Mouse (Mus musculus): ENCODE measurements around the gene Gm49601. TPM values are rescaled to one million over a fixed set of nuclear protein-coding genes. Genes with fewer than 3 reads are reported as not detected.

Gene Gm49601
- total and polyA plus RNA-seq, 2 experiments from 2014 or later: 3.4 to 14.2 TPM

GRCm38 (mm10) chr16:18642291-18642690 lies 16.1 kb upstream of the Gm49601 start:
- ATAC-seq (ENCODE audit: low FRiP score): no peak

GRCm38 (mm10) chr16:18639382-18639929 lies 13.2 kb upstream of the Gm49601 start:
- DNase-seq (ENCODE audit: low spot score): no peak
- 95% methylated on average over 1 of the region's 1 CpGs for WGBS
- ATAC-seq (ENCODE audit: low FRiP score): no peak
- Histone ChIP-seq H3K9ac (replicated peaks; ENCODE audit: low read length, poor library complexity, severe bottlenecking) (no peak overlapping the region), H3K4me1 (ENCODE audit: insufficient read depth, low read length) (no peaks in the 10 kb centered on the region), H3K4me2 (ENCODE audit: low read depth, low read length, poor library complexity, severe bottlenecking) (no peak overlapping the region), H3K4me3 (ENCODE audit: low read depth, low read length) (no peak overlapping the region), H3K9me3 (ENCODE audit: low read length) (no peaks in the 10 kb centered on the region), H3K36me3 (ENCODE audit: insufficient read depth, low read length) (no peaks in the 10 kb centered on the region), H3K27me3 (ENCODE audit: insufficient read depth, low read length) (no peaks in the 10 kb centered on the region), H3K27ac (ENCODE audit: low read depth, low read length) (no peak overlapping the region)
- no peak for TF ChIP-seq CTCF (IDR thresholded peaks at IDR 0.05)

More at GRCm38 (mm10) chr16:18642291-18642690, 16.1 kb upstream of the Gm49601 start:
- DNase-seq (ENCODE audit: low spot score): no peak
- Histone ChIP-seq H3K4me3 (ENCODE audit: low read depth, low read length) (no peak overlapping the region), H3K4me2 (ENCODE audit: low read depth, low read length, poor library complexity, severe bottlenecking) (no peak overlapping the region), H3K9ac (replicated peaks; ENCODE audit: low read length, poor library complexity, severe bottlenecking) (no peak overlapping the region), H3K36me3 (ENCODE audit: insufficient read depth, low read length) (no peaks in the 10 kb centered on the region), H3K9me3 (ENCODE audit: low read length) (no peaks in the 10 kb centered on the region), H3K4me1 (ENCODE audit: insufficient read depth, low read length) (no peaks in the 10 kb centered on the region), H3K27ac (ENCODE audit: low read depth, low read length) (no peak overlapping the region), H3K27me3 (ENCODE audit: insufficient read depth, low read length) (no peaks in the 10 kb centered on the region)
- TF ChIP-seq CTCF (IDR thresholded peaks at IDR 0.05): no peak
- WGBS: 52% methylated on average over 7 of the region's 7 CpGs

- Histone ChIP-seq H3K4me1 (ENCODE audit: insufficient read depth, low read length) (no peaks in the 10 kb centered on the region), H3K4me3 (ENCODE audit: low read depth, low read length) (no peak overlapping the region), H3K27me3 (ENCODE audit: insufficient read depth, low read length) (no peaks in the 10 kb centered on the region), H3K36me3 (ENCODE audit: insufficient read depth, low read length) (no peaks in the 10 kb centered on the region), H3K4me2 (ENCODE audit: low read depth, low read length, poor library complexity, severe bottlenecking) (no peak overlapping the region), H3K9ac (replicated peaks; ENCODE audit: low read length, poor library complexity, severe bottlenecking) (no peak overlapping the region), H3K27ac (ENCODE audit: low read depth, low read length) (no peak overlapping the region), H3K9me3 (ENCODE audit: low read length) (no peaks in the 10 kb centered on the region)
- no peak for DNase-seq (ENCODE audit: low spot score)
- 57% methylated on average over 2 of the region's 2 CpGs for WGBS
- ATAC-seq (ENCODE audit: low FRiP score): no peak
- TF ChIP-seq CTCF (IDR thresholded peaks at IDR 0.05): no peak
Measured at GRCm38 (mm10) chr16:18638396-18638795, 12.2 kb upstream of the Gm49601 start.

- ATAC-seq (ENCODE audit: low FRiP score): no peak
- Histone ChIP-seq H3K27ac (ENCODE audit: low read depth, low read length) (no peak overlapping the region), H3K27me3 (ENCODE audit: insufficient read depth, low read length) (no peaks in the 10 kb centered on the region), H3K4me1 (ENCODE audit: insufficient read depth, low read length) (no peaks in the 10 kb centered on the region), H3K4me2 (ENCODE audit: low read depth, low read length, poor library complexity, severe bottlenecking) (no peak overlapping the region), H3K9ac (replicated peaks; ENCODE audit: low read length, poor library complexity, severe bottlenecking) (no peak overlapping the region), H3K4me3 (ENCODE audit: low read depth, low read length) (no peak overlapping the region), H3K36me3 (ENCODE audit: insufficient read depth, low read length) (no peaks in the 10 kb centered on the region), H3K9me3 (ENCODE audit: low read length) (no peaks in the 10 kb centered on the region)
- WGBS: 59% methylated on average over 3 of the region's 3 CpGs
- DNase-seq (ENCODE audit: low spot score): no peak
- no peak for TF ChIP-seq CTCF (IDR thresholded peaks at IDR 0.05)
Measured at GRCm38 (mm10) chr16:18636804-18637203, 10.6 kb upstream of the Gm49601 start.

- no peaks in the 10 kb centered on the region for H3K27me3 ChIP-seq (ENCODE audit: insufficient read depth, low read length)
- H3K9me3 ChIP-seq (ENCODE audit: low read length): no peaks in the 10 kb centered on the region
- no peak overlapping the region for H3K4me3 ChIP-seq (ENCODE audit: low read depth, low read length)
- no peak overlapping the region for H3K27ac ChIP-seq (ENCODE audit: low read depth, low read length)
- no peak for ATAC-seq (ENCODE audit: low FRiP score)
- 83% methylated on average over 5 of the region's 5 CpGs for WGBS
- H3K4me2 ChIP-seq (ENCODE audit: low read depth, low read length, poor library complexity, severe bottlenecking): no peak overlapping the region
- TF ChIP-seq CTCF (IDR thresholded peaks at IDR 0.05): no peak
- no peaks in the 10 kb centered on the region for H3K4me1 ChIP-seq (ENCODE audit: insufficient read depth, low read length)
- no peaks in the 10 kb centered on the region for H3K36me3 ChIP-seq (ENCODE audit: insufficient read depth, low read length)
- no peak overlapping the region for H3K9ac ChIP-seq (replicated peaks; ENCODE audit: low read length, poor library complexity, severe bottlenecking)
- no peak for DNase-seq (ENCODE audit: low spot score)
Measured at GRCm38 (mm10) chr16:18636401-18636800, 10.2 kb upstream of the Gm49601 start.

GRCm38 (mm10) chr16:18633333-18633732 lies 7.1 kb upstream of the Gm49601 start:
- Histone ChIP-seq H3K4me1 (ENCODE audit: insufficient read depth, low read length) (no peaks in the 10 kb centered on the region; the same call in 1 of the 2 replicates), H3K36me3 (ENCODE audit: insufficient read depth, low read length) (no peaks in the 10 kb centered on the region), H3K27ac (ENCODE audit: low read depth, low read length) (no peak overlapping the region), H3K4me3 (ENCODE audit: low read depth, low read length) (no peak overlapping the region), H3K9ac (replicated peaks; ENCODE audit: low read length, poor library complexity, severe bottlenecking) (no peak overlapping the region), H3K9me3 (ENCODE audit: low read length) (no peaks in the 10 kb centered on the region), H3K4me2 (ENCODE audit: low read depth, low read length, poor library complexity, severe bottlenecking) (no peak overlapping the region), H3K27me3 (ENCODE audit: insufficient read depth, low read length) (no peaks in the 10 kb centered on the region)
- ATAC-seq (ENCODE audit: low FRiP score) (no peak), DNase-seq (ENCODE audit: low spot score) (no peak)
- no peak for TF ChIP-seq CTCF (IDR thresholded peaks at IDR 0.05)
- WGBS: 19% methylated on average over 1 of the region's 1 CpGs
